Mouse (Mus musculus) spleen, postnatal 10 days (tissue): ENCODE data around the gene Ldlrad1.
A peak's percentile ranks its signal among the peaks of the same experiment; 100 is the strongest.

ENCODE experiments used
- DNase-seq, 2 experiments: peaks; one replicate each; pipeline ENCODE4 v3.0.0; 2021 to 2022; ENCODE audit warnings: low spot score in 2 of 2

Gene Ldlrad1

GRCm38 (mm10) chr4:107211465-107211864, 2.5 kb downstream of the Ldlrad1 start:
- no peak for DNase-seq

DNA sequence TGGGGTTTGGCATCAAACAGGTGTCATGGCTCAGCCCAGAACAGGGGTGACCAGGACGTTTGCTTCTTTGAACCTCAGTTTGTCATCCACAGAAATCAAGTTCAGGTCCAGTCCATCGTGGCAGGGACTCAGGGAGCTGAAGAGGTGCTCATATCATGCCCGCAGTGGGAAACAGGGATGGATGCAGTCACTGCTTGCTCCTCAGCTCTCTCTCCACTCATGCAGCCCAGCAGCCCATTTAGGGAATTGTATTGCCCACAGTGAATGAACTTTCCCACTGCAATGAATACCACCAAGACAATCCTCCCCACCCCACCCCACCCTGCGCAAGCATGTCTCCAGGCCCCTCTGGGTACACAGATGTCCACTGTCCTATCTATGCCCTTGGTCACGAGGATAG, 3.0 kb downstream of the Ldlrad1 start:
- DNase-seq = no peak

DNA sequence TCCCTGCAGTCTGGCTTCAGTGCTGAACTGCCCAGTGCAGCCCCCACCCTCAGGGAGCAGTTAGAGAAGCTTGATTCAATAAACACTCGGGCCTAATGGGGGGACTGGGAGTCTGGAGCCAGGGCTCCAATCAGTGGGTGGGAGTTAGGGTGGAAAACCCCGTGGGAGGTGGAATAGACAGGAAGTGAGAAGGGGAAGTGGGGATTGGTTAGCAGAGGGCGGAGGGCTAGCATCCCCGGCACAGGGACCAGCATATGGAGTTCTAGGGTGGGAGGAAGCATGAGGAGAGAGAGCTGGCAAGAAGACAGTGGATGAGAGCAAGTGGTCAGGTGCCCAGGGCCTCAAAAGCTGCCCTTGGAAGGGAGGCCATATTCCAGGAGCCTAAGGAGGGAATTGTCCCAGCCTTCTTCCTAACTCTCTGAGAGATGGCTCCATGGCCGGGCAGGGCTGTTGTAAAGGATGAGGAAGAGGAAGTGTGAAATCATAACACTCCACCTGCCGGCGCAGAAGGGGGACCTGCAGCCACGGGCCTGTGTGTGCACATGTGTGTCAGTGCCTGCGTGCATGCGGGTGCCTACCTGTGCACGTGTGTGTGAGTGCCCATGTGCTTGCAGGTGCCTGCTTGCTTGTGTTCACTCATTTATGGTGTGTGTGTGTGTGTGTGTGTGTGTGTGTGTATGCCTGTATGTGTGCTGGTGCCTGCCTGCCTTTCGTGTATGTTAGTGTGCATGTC, 4.5 kb downstream of the Ldlrad1 start:
- DNase-seq = peak in 1 of 2 experiments; percentile 26

DNA sequence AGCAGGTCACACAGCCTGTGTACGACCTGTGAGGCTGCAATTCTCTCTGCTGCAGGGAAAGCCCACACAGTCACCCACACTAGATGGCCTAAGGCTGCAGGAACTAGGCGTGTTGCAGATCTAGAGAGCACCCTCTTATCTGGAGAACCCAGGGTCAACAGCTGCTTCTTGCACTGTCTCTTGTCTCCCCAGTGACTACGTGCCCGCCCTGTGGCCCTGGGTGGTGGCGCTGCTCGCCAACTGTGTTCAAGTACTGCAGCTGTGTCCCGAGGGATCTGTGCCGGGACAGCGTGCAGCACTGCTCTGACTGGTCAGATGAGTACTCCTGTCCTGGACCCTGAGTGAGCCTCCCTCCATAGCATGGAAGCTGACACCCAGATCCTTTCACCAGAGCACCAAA, 8.6 kb downstream of the Ldlrad1 start:
- peak; percentile 53 to 79 for DNase-seq

DNA sequence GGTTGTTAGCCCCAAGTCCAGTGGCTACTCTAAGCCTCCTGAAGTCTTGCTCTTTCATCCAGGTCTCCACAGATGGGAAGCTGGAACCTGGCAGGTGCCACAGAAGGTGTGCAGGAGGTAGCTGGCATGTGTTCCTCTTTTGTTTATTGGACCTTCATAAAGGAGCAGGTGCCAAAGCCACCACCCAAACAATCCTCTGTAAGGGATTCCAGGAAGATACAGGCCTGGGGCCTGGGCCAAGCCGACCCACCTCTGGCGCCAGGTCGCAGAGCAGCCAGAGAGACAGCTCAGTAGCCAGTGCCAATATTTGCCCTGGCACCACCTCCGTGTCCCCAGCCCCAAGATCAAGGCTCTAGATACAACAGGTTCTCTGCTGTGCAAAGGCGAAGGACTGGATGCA, 12.5 kb downstream of the Ldlrad1 start:
- no peak for DNase-seq

DNA sequence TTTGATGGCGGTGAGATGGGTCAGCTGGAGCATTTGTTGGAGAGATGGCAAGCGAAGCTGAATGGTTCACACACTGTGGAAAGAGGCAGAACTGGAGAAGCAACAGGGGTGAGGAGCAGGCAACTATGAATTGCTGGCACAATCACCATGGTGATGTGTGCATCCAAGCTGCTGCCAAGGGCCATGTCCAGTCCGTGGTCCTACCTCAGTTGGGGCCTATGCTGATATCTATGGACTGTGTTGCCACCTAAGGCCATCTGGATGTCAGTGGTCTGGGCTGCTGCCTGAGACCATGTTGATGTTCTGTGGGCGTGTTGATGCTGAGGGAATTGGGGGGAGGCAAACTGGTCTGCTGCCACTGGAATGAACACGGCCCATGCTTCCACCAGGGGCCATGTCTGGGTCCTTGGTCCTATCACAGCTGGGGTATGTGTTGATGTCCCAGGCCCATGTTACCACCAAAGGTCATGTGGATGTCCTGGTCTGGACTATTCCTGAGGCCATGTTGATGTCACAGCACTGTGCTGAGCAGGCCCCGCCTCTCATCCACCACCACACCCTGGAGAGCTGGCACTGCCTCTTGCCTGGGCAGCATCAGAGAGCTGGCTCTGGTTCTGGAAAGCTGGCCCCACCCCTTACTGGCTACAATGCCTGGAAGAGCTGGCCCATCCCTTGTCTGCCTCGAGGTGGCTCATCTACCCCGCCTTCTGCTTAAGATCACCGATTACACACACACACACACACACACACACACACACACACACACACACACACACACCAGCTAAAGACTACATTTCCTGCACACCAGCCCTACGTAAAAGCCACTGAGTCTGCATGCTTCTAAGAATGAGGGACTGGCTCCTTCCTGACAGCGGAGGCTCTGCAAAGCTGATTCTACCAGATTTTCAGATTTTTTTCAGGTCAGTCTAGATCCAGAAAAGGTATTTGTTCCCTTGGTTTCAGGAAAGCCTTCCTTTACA, 14.5 kb downstream of the Ldlrad1 start:
- DNase-seq = peak in 1 of 2 experiments; percentile 33

DNA sequence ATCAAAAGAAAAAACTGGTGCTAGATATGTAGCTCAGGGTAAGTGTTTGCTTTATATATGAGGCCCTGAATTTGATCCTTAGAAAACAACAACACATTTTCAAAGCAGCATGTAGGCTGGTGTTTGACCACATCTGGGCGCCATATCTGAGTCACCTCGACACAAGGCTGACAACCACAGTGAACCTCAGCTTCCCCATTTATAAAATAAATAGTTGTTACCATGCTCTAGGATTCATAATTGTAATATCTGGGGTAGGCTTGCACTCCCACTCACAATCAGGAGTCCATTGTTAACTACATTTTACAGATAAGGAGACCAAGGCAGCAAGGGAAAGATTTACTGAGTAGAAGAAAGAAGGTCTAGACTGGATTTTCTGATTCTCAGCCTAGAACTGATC, 17.3 kb downstream of the Ldlrad1 start:
- DNase-seq = no peak

GRCm38 (mm10) chr4:107232219-107232618, 23.2 kb downstream of the Ldlrad1 start:
- DNase-seq = no peak

- DNase-seq = no peak
Measured at GRCm38 (mm10) chr4:107238253-107238652, 29.3 kb downstream of the Ldlrad1 start.

DNA sequence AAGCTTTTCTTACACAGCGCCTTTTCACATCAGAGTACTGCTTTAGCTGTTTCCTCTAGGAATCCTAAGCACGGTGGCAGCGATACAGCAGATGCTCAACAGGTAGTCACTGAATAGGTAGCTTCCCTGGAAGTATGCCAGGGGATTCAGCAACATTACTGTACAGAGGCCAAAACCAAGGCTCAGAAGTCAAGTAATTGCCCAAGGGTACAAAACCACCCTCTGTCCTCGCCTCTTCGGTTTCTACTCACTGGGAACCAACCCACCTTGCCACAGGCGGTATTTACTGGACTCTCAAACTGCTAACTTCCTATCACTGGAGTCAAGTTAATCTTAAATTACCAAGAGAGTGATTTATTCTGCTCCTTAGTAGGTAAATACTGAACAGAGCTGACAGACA, 31.2 kb downstream of the Ldlrad1 start:
- DNase-seq = no peak

DNA sequence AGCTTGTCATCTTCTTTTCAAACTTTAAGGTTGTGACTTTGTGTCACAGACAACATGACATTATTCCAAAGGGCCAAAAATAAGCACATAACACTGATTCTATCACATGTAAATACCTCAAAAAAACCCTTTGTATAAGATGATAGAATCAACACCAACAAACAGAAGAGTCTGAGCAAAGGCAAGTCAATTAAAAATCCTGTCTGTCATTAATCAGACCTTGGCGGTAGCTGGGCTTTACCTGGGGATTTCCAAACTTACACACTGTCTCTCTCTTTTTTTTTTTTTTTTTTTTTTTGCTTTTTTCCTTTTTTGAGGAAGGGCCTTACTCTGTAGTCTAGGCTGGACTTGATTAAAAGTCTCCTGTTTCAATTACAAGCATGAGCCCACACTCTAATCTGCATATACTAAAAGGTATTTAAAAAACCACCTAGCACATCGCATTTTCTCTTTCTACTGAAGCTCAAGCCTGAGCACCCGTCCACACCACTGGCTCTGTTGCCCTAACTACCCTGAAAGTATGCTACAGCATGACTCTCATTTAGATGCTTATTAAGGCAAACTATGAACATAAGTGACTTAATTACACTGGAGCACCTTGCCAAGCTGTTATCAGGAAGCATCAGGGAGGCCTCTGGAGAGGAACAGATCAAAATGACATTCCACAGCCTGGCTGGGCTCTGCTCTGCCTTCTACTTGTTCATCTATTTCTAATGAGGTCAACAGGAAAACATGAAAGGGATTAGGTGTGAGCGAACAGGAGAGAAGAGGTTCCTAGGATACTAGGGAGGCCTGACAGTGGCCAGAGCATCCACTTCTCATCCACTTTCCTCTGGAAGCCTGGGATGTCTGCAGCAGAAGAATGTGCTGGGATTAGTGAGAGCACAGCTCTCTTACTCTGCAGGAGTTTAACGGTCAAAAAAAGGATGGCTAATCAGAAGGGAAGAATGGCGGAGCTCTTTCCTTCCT, 34.7 kb downstream of the Ldlrad1 start:
- no peak for DNase-seq

- no peak for DNase-seq
Measured at GRCm38 (mm10) chr4:107245368-107245767, 36.4 kb downstream of the Ldlrad1 start.

DNA sequence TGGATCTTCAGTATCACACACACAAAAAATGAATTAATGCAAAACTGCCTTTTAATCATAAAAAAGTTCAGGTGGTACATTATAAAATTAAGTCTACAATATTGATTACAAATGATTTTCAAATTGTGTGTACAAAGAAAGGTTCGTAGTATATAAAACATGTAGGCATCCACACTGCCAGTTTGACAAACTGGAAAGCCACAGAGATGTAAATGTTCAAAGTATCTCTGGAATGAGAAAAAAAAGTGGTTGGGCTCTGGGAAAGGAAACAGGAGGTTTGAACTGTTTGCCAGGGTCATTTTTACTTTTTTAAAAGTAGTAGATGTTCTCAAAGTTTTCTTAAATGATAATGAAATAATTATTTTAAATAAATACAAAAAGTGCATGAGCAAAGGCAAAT, 37.1 kb downstream of the Ldlrad1 start:
- DNase-seq = no peak

- DNase-seq = no peak
Measured at GRCm38 (mm10) chr4:107247110-107247509, 38.1 kb downstream of the Ldlrad1 start.

- DNase-seq = no peak
Measured at GRCm38 (mm10) chr4:107248061-107248460, 39.1 kb downstream of the Ldlrad1 start.

- DNase-seq = no peak
Measured at GRCm38 (mm10) chr4:107249471-107249870, 40.5 kb downstream of the Ldlrad1 start.

GRCm38 (mm10) chr4:107250494-107250893, 41.5 kb downstream of the Ldlrad1 start:
- DNase-seq = peak; percentile 15 to 53

DNA sequence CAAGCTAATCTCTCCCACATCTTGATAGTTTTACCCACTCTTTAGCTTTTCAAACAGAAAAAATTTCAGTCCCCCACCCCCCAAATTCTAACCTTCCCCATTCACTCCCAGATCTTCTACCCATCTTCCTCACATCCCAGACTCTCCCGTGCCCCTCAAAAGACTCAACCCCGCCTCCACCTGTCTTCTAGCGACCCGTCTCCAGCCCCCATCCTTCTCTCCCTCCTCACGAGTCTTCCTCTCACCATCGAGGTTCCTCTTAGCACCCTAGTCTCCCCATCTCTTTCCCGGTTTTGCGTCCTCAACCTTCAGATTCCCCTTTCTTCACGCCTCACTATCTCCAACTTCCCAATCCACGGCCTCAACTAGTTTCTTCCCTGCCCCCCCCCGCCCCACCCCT, 43.5 kb downstream of the Ldlrad1 start:
- DNase-seq = peak; percentile 19 to 21

DNA sequence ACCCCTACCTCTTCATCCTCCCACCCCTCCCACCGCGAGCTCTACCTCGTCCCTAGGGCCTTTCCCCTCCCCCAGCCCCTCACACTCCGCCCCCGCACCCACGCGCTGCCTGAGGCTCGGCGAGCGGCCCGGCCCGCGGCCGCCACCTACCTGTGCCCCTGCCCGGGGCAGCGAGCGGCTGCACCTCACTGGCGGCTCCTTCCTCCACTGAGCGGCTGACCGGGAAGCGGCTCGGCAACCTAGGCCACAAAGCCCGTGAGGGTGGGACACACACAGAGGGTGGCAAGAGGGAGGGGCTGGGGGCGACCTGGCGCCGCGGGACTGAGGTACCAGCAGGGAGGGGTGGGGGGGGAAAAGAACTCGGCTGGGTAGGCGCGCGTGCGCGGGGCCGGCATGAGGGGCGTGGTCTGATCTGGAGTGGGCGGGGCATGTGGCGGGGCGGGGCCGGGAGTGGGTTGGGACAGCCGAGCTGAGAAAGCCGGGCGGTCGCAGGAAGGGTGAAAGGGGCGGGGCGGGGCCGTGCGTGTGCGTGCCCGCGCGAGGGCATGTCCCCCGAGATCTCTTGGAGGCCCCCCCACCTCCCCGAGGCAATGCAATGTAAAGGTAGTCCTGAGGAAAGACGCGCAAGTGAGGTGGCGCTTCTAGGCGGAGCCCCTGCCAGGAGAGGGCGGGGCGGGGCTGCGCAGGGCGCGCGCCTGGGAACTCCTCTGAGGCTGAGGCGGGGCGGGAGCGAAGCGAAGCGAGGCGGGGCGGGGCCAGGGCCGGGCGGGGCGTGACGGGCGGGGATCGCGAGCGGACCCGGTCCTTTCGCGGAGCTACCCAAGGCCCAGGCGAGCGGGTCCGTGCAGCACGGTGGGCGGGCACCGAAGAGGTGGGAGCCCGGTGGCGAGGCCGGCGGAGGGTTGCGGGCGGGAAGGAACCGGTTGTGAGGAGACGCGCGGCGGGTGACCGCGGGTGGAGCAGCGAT, 44.4 kb downstream of the Ldlrad1 start, which contains the start of the genes Lrrc42 and Hspb11:
Gene Lrrc42, minus strand, starts transcription at position 408 of the 967 bp plus-strand sequence.
Gene Hspb11, plus strand, starts transcription at position 469 of the 967 bp plus-strand sequence.
- peak; percentile 91 to 96 for DNase-seq

GRCm38 (mm10) chr4:107254414-107254813, 45.4 kb downstream of the Ldlrad1 start:
- DNase-seq = peak in 1 of 2 experiments; percentile 13
